Mouse (Mus musculus) lung, postnatal 10 days (tissue): Measurements from ENCODE around the gene Cnr2.

Source experiments
- DNase-seq: peaks from one replicate; pipeline ENCODE4 v3.0.0; 2021

Gene Cnr2

GRCm38 (mm10) chr4:135895071-135895571, at the start of gene Cnr2:
Cnr2 (plus strand) TSS chr4:135895394.
- DNase-seq, result no peak

- DNase-seq, result no peak
These were observed 47.6 kb upstream of the Cnr2 start for GRCm38 (mm10) chr4:135847581-135847980.

- DNase-seq, result peak; percentile 21
These were observed 44.6 kb upstream of the Cnr2 start for GRCm38 (mm10) chr4:135850411-135851095.

- DNase-seq, result no peak
These were observed 43.3 kb upstream of the Cnr2 start for GRCm38 (mm10) chr4:135851942-135852341.

- DNase-seq, result no peak
These were observed 41.1 kb upstream of the Cnr2 start for GRCm38 (mm10) chr4:135853987-135854546.

- DNase-seq, result no peak
These were observed 40.6 kb upstream of the Cnr2 start for GRCm38 (mm10) chr4:135854630-135855029.

GRCm38 (mm10) chr4:135855080-135855479, 40.1 kb upstream of the Cnr2 start:
- no peak for DNase-seq

- peak; percentile 98 for DNase-seq
These were observed 39.5 kb upstream of the Cnr2 start, which contains the start of gene Srsf10 for GRCm38 (mm10) chr4:135855536-135856222. Srsf10 (plus strand) TSS chr4:135855747.

- peak; percentile 88 for DNase-seq
These were observed 38.7 kb upstream of the Cnr2 start for GRCm38 (mm10) chr4:135856223-135857091.

GRCm38 (mm10) chr4:135857597-135858186, 37.5 kb upstream of the Cnr2 start:
- no peak for DNase-seq

- no peak for DNase-seq
These were observed 26.2 kb upstream of the Cnr2 start for GRCm38 (mm10) chr4:135868996-135869395.

GRCm38 (mm10) chr4:135870227-135871023, 24.8 kb upstream of the Cnr2 start:
- no peak for DNase-seq

GRCm38 (mm10) chr4:135872015-135872414, 23.2 kb upstream of the Cnr2 start:
- DNase-seq, result no peak

GRCm38 (mm10) chr4:135872589-135873391, 22.4 kb upstream of the Cnr2 start:
- no peak for DNase-seq

- DNase-seq, result peak; percentile 92
These were observed 21.5 kb upstream of the Cnr2 start, which contains the start of gene Pnrc2 for GRCm38 (mm10) chr4:135873526-135874202. Pnrc2 (minus strand) TSS chr4:135873850.

GRCm38 (mm10) chr4:135874564-135875535, 20.3 kb upstream of the Cnr2 start:
- DNase-seq, result no peak

- DNase-seq, result no peak
These were observed 19.6 kb upstream of the Cnr2 start for GRCm38 (mm10) chr4:135875546-135875945.

GRCm38 (mm10) chr4:135875991-135876582, 19.1 kb upstream of the Cnr2 start:
- peak; percentile 85 for DNase-seq
